Mouse (Mus musculus): ENCODE results near the gene Stat6. TPM values are rescaled to one million over a fixed set of nuclear protein-coding genes. Genes with fewer than 3 reads are reported as not detected.
A peak's percentile ranks its signal among the peaks of the same experiment; 100 is the strongest.

The Stat6 gene
- polyA plus RNA-seq, 1 experiment from 2014 or later = 18.9 TPM

GRCm38 (mm10) chr10:127670185-127670584, 27.4 kb downstream of the Stat6 start:
- Histone ChIP-seq H3K27me3 (ENCODE audit: control insufficient read depth, insufficient read depth, low read length) (no peaks in the 10 kb centered on the region), H3K4me1 (ENCODE audit: control insufficient read depth, insufficient read depth, low read length) (peaks cover 24% of the 10 kb centered on the region), H3K36me3 (ENCODE audit: control insufficient read depth, insufficient read depth, low read length) (no peaks in the 10 kb centered on the region), H3K4me3 (ENCODE audit: low read length) (no peak overlapping the region), H3K9me3 (ENCODE audit: control insufficient read depth, low read length) (no peaks in the 10 kb centered on the region), H3K4me2 (replicated peaks; ENCODE audit: low read depth, low read length) (no peak overlapping the region), H3K27ac (ENCODE audit: low read depth, low read length) (no peak overlapping the region), H3K9ac (ENCODE audit: low read depth, low read length) (no peak overlapping the region)
- ATAC-seq (ENCODE audit: low FRiP score, low TSS enrichment) = no peak
- 88% methylated on average over 2 of the region's 2 CpGs for WGBS

GRCm38 (mm10) chr10:127671276-127671675, 28.5 kb downstream of the Stat6 start:
- no peaks in the 10 kb centered on the region for H3K9me3 ChIP-seq (ENCODE audit: control insufficient read depth, low read length)
- H3K36me3 ChIP-seq (ENCODE audit: control insufficient read depth, insufficient read depth, low read length) = no peaks in the 10 kb centered on the region
- ATAC-seq (ENCODE audit: low FRiP score, low TSS enrichment) = no peak
- H3K27me3 ChIP-seq (ENCODE audit: control insufficient read depth, insufficient read depth, low read length) = no peaks in the 10 kb centered on the region
- 44% methylated on average over 2 of the region's 2 CpGs for WGBS
- peaks cover 20% of the 10 kb centered on the region for H3K4me1 ChIP-seq (ENCODE audit: control insufficient read depth, insufficient read depth, low read length)
- H3K27ac ChIP-seq (ENCODE audit: low read depth, low read length) = no peak overlapping the region
- no peak overlapping the region for H3K4me3 ChIP-seq (ENCODE audit: low read length)
- H3K4me2 ChIP-seq (replicated peaks; ENCODE audit: low read depth, low read length) = no peak overlapping the region
- no peak overlapping the region for H3K9ac ChIP-seq (ENCODE audit: low read depth, low read length)

- ATAC-seq (ENCODE audit: low FRiP score, low TSS enrichment) = no peak
- H3K36me3 ChIP-seq (ENCODE audit: control insufficient read depth, insufficient read depth, low read length) = no peaks in the 10 kb centered on the region
- H3K4me3 ChIP-seq (ENCODE audit: low read length) = no peak overlapping the region
- H3K27ac ChIP-seq (ENCODE audit: low read depth, low read length) = no peak overlapping the region
- no peaks in the 10 kb centered on the region for H3K9me3 ChIP-seq (ENCODE audit: control insufficient read depth, low read length)
- peaks cover 4% of the 10 kb centered on the region for H3K4me1 ChIP-seq (ENCODE audit: control insufficient read depth, insufficient read depth, low read length)
- no peak overlapping the region for H3K9ac ChIP-seq (ENCODE audit: low read depth, low read length)
- no peaks in the 10 kb centered on the region for H3K27me3 ChIP-seq (ENCODE audit: control insufficient read depth, insufficient read depth, low read length)
- no peak overlapping the region for H3K4me2 ChIP-seq (replicated peaks; ENCODE audit: low read depth, low read length)
- WGBS = 92% methylated on average over 6 of the region's 6 CpGs
Observed at GRCm38 (mm10) chr10:127674046-127674655, 31.4 kb downstream of the Stat6 start.

GRCm38 (mm10) chr10:127674794-127675522, 32.2 kb downstream of the Stat6 start:
- WGBS = 88% methylated on average over 8 of the region's 8 CpGs
- H3K9me3 ChIP-seq (ENCODE audit: control insufficient read depth, low read length) = no peaks in the 10 kb centered on the region
- no peak for ATAC-seq (ENCODE audit: low FRiP score, low TSS enrichment)
- H3K4me3 ChIP-seq (ENCODE audit: low read length) = no peak overlapping the region
- no peaks in the 10 kb centered on the region for H3K27me3 ChIP-seq (ENCODE audit: control insufficient read depth, insufficient read depth, low read length)
- H3K4me1 ChIP-seq (ENCODE audit: control insufficient read depth, insufficient read depth, low read length) = 0 out of 2 replicates have a peak, but pooled peaks cover 1% of the 10 kb centered on the region
- H3K4me2 ChIP-seq (replicated peaks; ENCODE audit: low read depth, low read length) = no peak overlapping the region
- H3K27ac ChIP-seq (ENCODE audit: low read depth, low read length) = no peak overlapping the region
- no peaks in the 10 kb centered on the region for H3K36me3 ChIP-seq (ENCODE audit: control insufficient read depth, insufficient read depth, low read length)
- H3K9ac ChIP-seq (ENCODE audit: low read depth, low read length) = no peak overlapping the region

- Histone ChIP-seq H3K36me3 (ENCODE audit: control insufficient read depth, insufficient read depth, low read length) (no peaks in the 10 kb centered on the region), H3K4me2 (replicated peaks; ENCODE audit: low read depth, low read length) (peak overlapping the region; percentile 53), H3K4me1 (ENCODE audit: control insufficient read depth, insufficient read depth, low read length) (no peaks in the 10 kb centered on the region), H3K9me3 (ENCODE audit: control insufficient read depth, low read length) (no peaks in the 10 kb centered on the region), H3K4me3 (ENCODE audit: low read length) (peak overlapping the region; percentile 42), H3K27me3 (ENCODE audit: control insufficient read depth, insufficient read depth, low read length) (no peaks in the 10 kb centered on the region), H3K9ac (ENCODE audit: low read depth, low read length) (peak overlapping the region; percentile 52), H3K27ac (ENCODE audit: low read depth, low read length) (no peak overlapping the region)
- WGBS = 49% methylated on average over 5 of the region's 5 CpGs
- ATAC-seq (ENCODE audit: low FRiP score, low TSS enrichment) = no peak
Observed at GRCm38 (mm10) chr10:127675859-127676398, 33.1 kb downstream of the Stat6 start.

GRCm38 (mm10) chr10:127676691-127677548, 34.1 kb downstream of the Stat6 start:
- peak overlapping the region; percentile 52; the same call in 1 of the 2 replicates for H3K27ac ChIP-seq (ENCODE audit: low read depth, low read length)
- H3K4me3 ChIP-seq (ENCODE audit: low read length) = peak overlapping the region; percentile 61
- no peaks in the 10 kb centered on the region for H3K4me1 ChIP-seq (ENCODE audit: control insufficient read depth, insufficient read depth, low read length)
- H3K9ac ChIP-seq (ENCODE audit: low read depth, low read length) = peak overlapping the region; percentile 73
- no peaks in the 10 kb centered on the region for H3K27me3 ChIP-seq (ENCODE audit: control insufficient read depth, insufficient read depth, low read length)
- under 1% methylated on average over 63 of the region's 71 CpGs for WGBS
- peak; percentile 95 for ATAC-seq (ENCODE audit: low FRiP score, low TSS enrichment)
- no peaks in the 10 kb centered on the region for H3K36me3 ChIP-seq (ENCODE audit: control insufficient read depth, insufficient read depth, low read length)
- no peaks in the 10 kb centered on the region for H3K9me3 ChIP-seq (ENCODE audit: control insufficient read depth, low read length)
- H3K4me2 ChIP-seq (replicated peaks; ENCODE audit: low read depth, low read length) = peak overlapping the region; percentile 98

- no peaks in the 10 kb centered on the region for H3K4me1 ChIP-seq (ENCODE audit: control insufficient read depth, insufficient read depth, low read length)
- no peak for ATAC-seq (ENCODE audit: low FRiP score, low TSS enrichment)
- no peak overlapping the region; the same call in 1 of the 2 replicates for H3K27ac ChIP-seq (ENCODE audit: low read depth, low read length)
- peak overlapping the region; percentile 73 for H3K9ac ChIP-seq (ENCODE audit: low read depth, low read length)
- 12% methylated on average over 14 of the region's 14 CpGs for WGBS
- H3K4me2 ChIP-seq (replicated peaks; ENCODE audit: low read depth, low read length) = peak overlapping the region; percentile 98
- peak overlapping the region; percentile 61 for H3K4me3 ChIP-seq (ENCODE audit: low read length)
- no peaks in the 10 kb centered on the region for H3K27me3 ChIP-seq (ENCODE audit: control insufficient read depth, insufficient read depth, low read length)
- no peaks in the 10 kb centered on the region for H3K36me3 ChIP-seq (ENCODE audit: control insufficient read depth, insufficient read depth, low read length)
- H3K9me3 ChIP-seq (ENCODE audit: control insufficient read depth, low read length) = no peaks in the 10 kb centered on the region
Observed at GRCm38 (mm10) chr10:127677591-127678336, 35.0 kb downstream of the Stat6 start.

GRCm38 (mm10) chr10:127679208-127679607, 36.4 kb downstream of the Stat6 start:
- no peak overlapping the region for H3K9ac ChIP-seq (ENCODE audit: low read depth, low read length)
- WGBS = 100% methylated on average over 1 of the region's 1 CpGs

More at GRCm38 (mm10) chr10:127679208-127679607, 36.4 kb downstream of the Stat6 start:
- Histone ChIP-seq H3K27me3 (ENCODE audit: control insufficient read depth, insufficient read depth, low read length) (no peaks in the 10 kb centered on the region), H3K4me3 (ENCODE audit: low read length) (no peak overlapping the region), H3K9me3 (ENCODE audit: control insufficient read depth, low read length) (no peaks in the 10 kb centered on the region), H3K4me1 (ENCODE audit: control insufficient read depth, insufficient read depth, low read length) (no peaks in the 10 kb centered on the region), H3K27ac (ENCODE audit: low read depth, low read length) (no peak overlapping the region), H3K36me3 (ENCODE audit: control insufficient read depth, insufficient read depth, low read length) (no peaks in the 10 kb centered on the region), H3K4me2 (replicated peaks; ENCODE audit: low read depth, low read length) (no peak overlapping the region)
- ATAC-seq (ENCODE audit: low FRiP score, low TSS enrichment) = no peak
